ENCODE assay signal across 13 mouse cellular contexts in the genomic region with DNA sequence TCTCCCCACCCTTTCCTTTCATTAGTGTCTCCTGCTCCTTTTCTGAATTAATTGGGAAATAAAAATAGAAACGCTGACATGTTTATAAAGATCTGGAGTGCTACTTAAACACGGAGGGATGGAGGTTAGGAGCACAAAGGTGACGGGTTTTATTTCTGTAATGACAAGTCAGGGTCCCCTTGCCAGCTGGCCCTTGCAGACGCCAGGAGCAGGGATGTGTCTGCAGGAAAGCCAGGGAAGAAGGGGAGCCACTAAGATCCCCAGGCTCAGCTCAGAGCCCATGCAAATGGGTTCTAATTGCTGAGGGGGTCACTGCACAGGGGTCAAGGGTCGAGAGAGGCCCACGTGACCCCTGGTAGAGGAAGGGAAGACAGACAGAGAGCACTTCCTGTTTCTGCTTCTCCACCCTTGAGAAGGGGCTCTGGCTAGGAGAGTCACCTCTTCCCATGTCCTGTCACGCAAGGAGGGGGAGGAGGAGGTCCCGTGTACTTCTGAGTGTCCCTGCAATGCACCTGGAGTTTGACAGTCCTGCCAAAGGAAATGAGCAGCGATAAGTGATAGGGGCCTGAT. TPM values are rescaled to one million over a fixed set of nuclear protein-coding genes. Genes with fewer than 3 reads are reported as not detected.
DNase-seq lines count a peak whose midpoint lies in the region; ATAC-seq and TF ChIP-seq lines count a peak whose summit lies in the region.
"Had no signal": no experiment of that assay in that cellular context is flagged by ENCODE, and none has a peak within 500 bp of the region (broad histone marks: within the 10 kb centered on the region; RNA-seq: fewer than 3 reads in every experiment).

No protein-coding gene starts in this region.

- H3K36me3 ChIP-seq in liver, embryonic 11.5 days (ENCODE audit: control insufficient read depth, insufficient read depth, low read length), result no peaks in the 10 kb centered on the region
- no peaks in the 10 kb centered on the region for H3K36me3 ChIP-seq in liver, postnatal 0 days (replicated peaks; ENCODE audit: insufficient read depth, low read length)
- 0 out of 2 replicates have a peak, but pooled peaks cover 3% of the 10 kb centered on the region for H3K36me3 ChIP-seq in limb, embryonic 10.5 days
- H3K36me3 ChIP-seq: midbrain, embryonic 15.5 days; neural tube, embryonic 12.5 days had no signal

- H3K27ac ChIP-seq in liver, embryonic 11.5 days (ENCODE audit: low read depth, low read length), result no peak overlapping the region
- no peak overlapping the region for H3K27ac ChIP-seq in liver, postnatal 0 days (ENCODE audit: low read depth)
- peak overlapping the region; percentile 57 for H3K27ac ChIP-seq in limb, embryonic 10.5 days
- H3K27ac ChIP-seq: liver, embryonic 13.5 days; midbrain, embryonic 15.5 days; neural tube, embryonic 12.5 days had no signal

- intact Hi-C loops in gastrocnemius, postnatal 14 days (cut with DNase I; ENCODE audit: low total_unique reads), result no loop called here

- TF ChIP-seq CTCF in liver, postnatal 0 days (IDR thresholded peaks at IDR 0.05; ENCODE audit: low read depth), result no peak
- TF ChIP-seq CTCF in brain, embryonic 14.5 days (IDR thresholded peaks at IDR 0.05; ENCODE audit: borderline replicate concordance, extremely low read depth, insufficient read depth, insufficient read length), result no peak

- H3K4me3 ChIP-seq in liver, embryonic 11.5 days (ENCODE audit: low read depth, low read length), result no peak overlapping the region
- no peak overlapping the region for H3K4me3 ChIP-seq in liver, postnatal 0 days (ENCODE audit: low read depth, low read length)
- H3K4me3 ChIP-seq in limb, embryonic 10.5 days, result no peak overlapping the region
- H3K4me3 ChIP-seq: liver, embryonic 13.5 days; midbrain, embryonic 15.5 days; neural tube, embryonic 12.5 days had no signal

- 54% methylated on average over 9 of the region's 9 CpGs for WGBS in liver, embryonic 11.5 days
- 60% methylated on average over 9 of the region's 9 CpGs for WGBS in liver, postnatal 0 days (ENCODE audit: insufficient replicate concordance)
- WGBS in limb, embryonic 10.5 days, result 44% methylated on average over 9 of the region's 9 CpGs

- DNase-seq in gastrocnemius, postnatal 14 days, result peak; percentile 38
- DNase-seq in gastrocnemius, adult 8-10 months (ENCODE audit: low spot score in 2 of 2), result no peak
- peak; percentile 21 for DNase-seq in liver, embryonic 11.5 days (ENCODE audit: low spot score)
- DNase-seq in liver, postnatal 0 days, result no peak
- DNase-seq in brain, embryonic 14.5 days (ENCODE audit: low read depth), result peak; percentile 35
- DNase-seq in limb, embryonic 10.5 days (ENCODE audit: low spot score), result peak; percentile 26
- no peak for DNase-seq in testis, postnatal 14 days (ENCODE audit: low spot score)
- DNase-seq: cerebellum, adult 11-12 months; liver, embryonic 13.5 days had no signal

- H3K27me3 ChIP-seq in liver, embryonic 11.5 days (replicated peaks; ENCODE audit: control insufficient read depth, insufficient read depth, low read length), result no peaks in the 10 kb centered on the region
- no peaks in the 10 kb centered on the region for H3K27me3 ChIP-seq in liver, postnatal 0 days (ENCODE audit: insufficient read depth, low read length)
- H3K27me3 ChIP-seq in limb, embryonic 10.5 days (ENCODE audit: low read depth, poor library complexity, severe bottlenecking), result no peaks in the 10 kb centered on the region
- H3K27me3 ChIP-seq: liver, embryonic 13.5 days; midbrain, embryonic 15.5 days; neural tube, embryonic 12.5 days had no signal

- no peak overlapping the region for H3K9ac ChIP-seq in liver, embryonic 11.5 days (ENCODE audit: low read depth, low read length)
- no peak overlapping the region for H3K9ac ChIP-seq in liver, postnatal 0 days (replicated peaks)
- H3K9ac ChIP-seq: liver, embryonic 13.5 days; midbrain, embryonic 15.5 days; neural tube, embryonic 12.5 days had no signal

- H3K4me2 ChIP-seq in liver, embryonic 11.5 days, result no peak overlapping the region
- no peak overlapping the region for H3K4me2 ChIP-seq in liver, postnatal 0 days (ENCODE audit: low read depth, low read length)
- H3K4me2 ChIP-seq: liver, embryonic 13.5 days; midbrain, embryonic 15.5 days; neural tube, embryonic 12.5 days had no signal

- H3K4me1 ChIP-seq in liver, embryonic 11.5 days (replicated peaks; ENCODE audit: control insufficient read depth, insufficient read depth, low read length), result peaks cover 12% of the 10 kb centered on the region; the same call in 1 of the 2 replicates
- H3K4me1 ChIP-seq in liver, postnatal 0 days (ENCODE audit: insufficient read depth), result peaks cover 10% of the 10 kb centered on the region
- peaks cover 55% of the 10 kb centered on the region for H3K4me1 ChIP-seq in limb, embryonic 10.5 days
- H3K4me1 ChIP-seq: midbrain, embryonic 15.5 days had no signal

- no peak for TF ChIP-seq POLR2A in brain, embryonic 14.5 days (IDR thresholded peaks at IDR 0.05; ENCODE audit: borderline replicate concordance, extremely low read depth, insufficient read depth, insufficient read length, poor library complexity, severe bottlenecking)

- no peak for TF ChIP-seq EP300 in liver, postnatal 0 days (IDR thresholded peaks at IDR 0.05; ENCODE audit: low read depth)

- no peaks in the 10 kb centered on the region for H3K9me3 ChIP-seq in liver, embryonic 11.5 days (ENCODE audit: control insufficient read depth, low read length)
- no peaks in the 10 kb centered on the region for H3K9me3 ChIP-seq in liver, postnatal 0 days (ENCODE audit: low read length)
- H3K9me3 ChIP-seq in limb, embryonic 10.5 days (replicated peaks), result no peaks in the 10 kb centered on the region
- H3K9me3 ChIP-seq: liver, embryonic 13.5 days; midbrain, embryonic 15.5 days; neural tube, embryonic 12.5 days had no signal

- ATAC-seq in liver, embryonic 11.5 days (replicated peaks; ENCODE audit: low FRiP score), result 0 out of 2 replicates have a peak, but pooled peaks have one; percentile 21
- no peak for ATAC-seq in liver, postnatal 0 days
- ATAC-seq: activated CD4-positive, CD25-positive, alpha-beta regulatory T cell, adult 4 months; CD4-positive, CD25-positive, alpha-beta regulatory T cell, adult 4 months; midbrain, embryonic 15.5 days had no signal

RNA-seq across cellular contexts. Expression of a gene that starts 36.7 kb away (rescaled TPM):
- 100 to 1,000 TPM; 194 TPM for total RNA-seq in gastrocnemius, postnatal 14 days (2021)
- 100 to 1,000 TPM; 171 to 255 (median 210) TPM for total RNA-seq in gastrocnemius, adult 8-10 months (2022)
- polyA plus RNA-seq in liver, embryonic 11.5 days (2014; fragmentation: Nextera tagmentation; extraction: Ambion mirVana), result 50.2 and 52.7 TPM in 2 replicates
- polyA plus RNA-seq in liver, postnatal 0 days (2015; fragmentation: Nextera tagmentation; extraction: Ambion mirVana), result 28.7 and 31.2 TPM in 2 replicates
- polyA plus RNA-seq in brain, embryonic 14.5 days (2012; rRNA removed), result 28.0 and 35.7 TPM in 2 replicates
- polyA plus RNA-seq in limb, embryonic 10.5 days (2016; fragmentation: Nextera tagmentation; extraction: Ambion mirVana), result 57.6 and 68.8 TPM in 2 replicates

Comparison
In these comparisons a context has a peak if more than half of its experiments do, and no peak if none do; other contexts are left out.
1. DNase-seq: peak in gastrocnemius, postnatal 14 days (single experiment), liver, embryonic 11.5 days (single experiment), brain, embryonic 14.5 days (single experiment) and limb, embryonic 10.5 days (single experiment); none in gastrocnemius, adult 8-10 months (0 of 2), liver, postnatal 0 days (single experiment) and testis, postnatal 14 days (single experiment).